ENCODE assay signal across 23 mouse cellular contexts in genomic region chr16:38774964-38775746, GRCm38 (mm10). TPM values are rescaled to one million over a fixed set of nuclear protein-coding genes. Genes with fewer than 3 reads are reported as not detected.
A peak's percentile ranks its signal among the peaks of the same experiment; 100 is the strongest.
DNase-seq lines count a peak whose midpoint lies in the region; ATAC-seq lines count a peak whose summit lies in the region.
"Had no signal": no experiment of that assay in that cellular context is flagged by ENCODE, and none has a peak within 500 bp of the region (broad histone marks: within the 10 kb centered on the region; RNA-seq: fewer than 3 reads in every experiment).

No protein-coding gene starts in this region.

- no peak overlapping the region for H3K9ac ChIP-seq in intestine, embryonic 14.5 days (ENCODE audit: low read length)
- H3K9ac ChIP-seq in intestine, embryonic 16.5 days (ENCODE audit: low read depth, low read length) = no peak overlapping the region
- no peak overlapping the region for H3K9ac ChIP-seq in lung, embryonic 16.5 days (ENCODE audit: low read length)
- H3K9ac ChIP-seq in midbrain, embryonic 14.5 days (replicated peaks; ENCODE audit: low read length) = no peak overlapping the region
- H3K9ac ChIP-seq: embryonic facial prominence, embryonic 13.5 days; forebrain, embryonic 12.5 days; heart, embryonic 15.5 days had no signal

- DNase-seq in intestine, embryonic 14.5 days (ENCODE audit: low spot score) = no peak
- DNase-seq in lung, postnatal 25 days (ENCODE audit: low spot score) = peak; percentile 61
- no peak for DNase-seq in left cerebral cortex, adult 9 months (ENCODE audit: low spot score in 2 of 2)
- no peak for DNase-seq in cerebellum, adult 11 months
- no peak for DNase-seq in midbrain, embryonic 14.5 days
- no peak for DNase-seq in spleen, postnatal 14 days (ENCODE audit: low spot score in 2 of 2)
- DNase-seq: adrenal gland, postnatal 14 days; cerebellum, adult 18-20 months; cerebellum, adult 9-11 months; cerebellum, postnatal 36 days; gastrocnemius, postnatal 10 days; heart, adult 2 months; heart, postnatal 14 days had no signal

- WGBS in intestine, embryonic 14.5 days = 57% methylated on average over 7 of the region's 7 CpGs
- WGBS in intestine, embryonic 16.5 days = 48% methylated on average over 7 of the region's 7 CpGs
- WGBS in lung, embryonic 16.5 days = 41% methylated on average over 7 of the region's 7 CpGs
- WGBS in midbrain, embryonic 14.5 days = 61% methylated on average over 7 of the region's 7 CpGs

- peaks cover 8% of the 10 kb centered on the region; the same call in 1 of the 2 replicates for H3K4me1 ChIP-seq in intestine, embryonic 14.5 days (replicated peaks; ENCODE audit: control insufficient read depth, insufficient read depth, low read length)
- peaks cover 18% of the 10 kb centered on the region for H3K4me1 ChIP-seq in intestine, embryonic 16.5 days (ENCODE audit: control insufficient read depth, insufficient read depth, low read length)
- peaks cover 11% of the 10 kb centered on the region; the same call in 1 of the 2 replicates for H3K4me1 ChIP-seq in lung, embryonic 16.5 days (replicated peaks; ENCODE audit: control insufficient read depth, insufficient read depth, low read length)
- H3K4me1 ChIP-seq in midbrain, embryonic 14.5 days (ENCODE audit: control insufficient read depth, insufficient read depth, low read length) = no peaks in the 10 kb centered on the region
- H3K4me1 ChIP-seq: embryonic facial prominence, embryonic 13.5 days; heart, embryonic 15.5 days had no signal

- ATAC-seq in intestine, embryonic 14.5 days (replicated peaks; ENCODE audit: low FRiP score, low TSS enrichment, low read depth) = peak; percentile 63
- peak; percentile 88 for ATAC-seq in intestine, embryonic 16.5 days
- ATAC-seq in lung, embryonic 16.5 days (ENCODE audit: low read depth) = peak; percentile 93
- no peak for ATAC-seq in midbrain, embryonic 14.5 days (ENCODE audit: low FRiP score, low TSS enrichment)
- ATAC-seq: activated CD4-positive, CD25-positive, alpha-beta regulatory T cell, adult 4 months; forebrain, embryonic 16.5 days; Patski had no signal

- H3K4me3 ChIP-seq in intestine, embryonic 14.5 days (ENCODE audit: low read depth, low read length) = no peak overlapping the region
- H3K4me3 ChIP-seq in intestine, embryonic 16.5 days (ENCODE audit: low read length) = no peak overlapping the region
- H3K4me3 ChIP-seq in lung, embryonic 16.5 days (ENCODE audit: low read length) = no peak overlapping the region
- no peak overlapping the region for H3K4me3 ChIP-seq in midbrain, embryonic 14.5 days (replicated peaks; ENCODE audit: low read depth, low read length)
- H3K4me3 ChIP-seq: embryonic facial prominence, embryonic 13.5 days; forebrain, embryonic 12.5 days; heart, adult 2 months; heart, embryonic 15.5 days had no signal

- no peak overlapping the region for H3K4me2 ChIP-seq in intestine, embryonic 14.5 days (ENCODE audit: low read length)
- H3K4me2 ChIP-seq in intestine, embryonic 16.5 days (ENCODE audit: low read depth, low read length) = no peak overlapping the region
- no peak overlapping the region for H3K4me2 ChIP-seq in lung, embryonic 16.5 days (ENCODE audit: low read depth, low read length)
- no peak overlapping the region for H3K4me2 ChIP-seq in midbrain, embryonic 14.5 days (ENCODE audit: low read length)
- H3K4me2 ChIP-seq: embryonic facial prominence, embryonic 13.5 days; forebrain, embryonic 12.5 days; heart, embryonic 11.5 days; heart, embryonic 15.5 days had no signal

- no peaks in the 10 kb centered on the region for H3K9me3 ChIP-seq in intestine, embryonic 14.5 days (ENCODE audit: control insufficient read depth, low read length)
- no peaks in the 10 kb centered on the region for H3K9me3 ChIP-seq in intestine, embryonic 16.5 days (ENCODE audit: control insufficient read depth, low read length)
- no peaks in the 10 kb centered on the region for H3K9me3 ChIP-seq in lung, embryonic 16.5 days (ENCODE audit: control insufficient read depth, low read length)
- no peaks in the 10 kb centered on the region for H3K9me3 ChIP-seq in midbrain, embryonic 14.5 days (ENCODE audit: control insufficient read depth, low read length)
- H3K9me3 ChIP-seq: embryonic facial prominence, embryonic 13.5 days; forebrain, embryonic 12.5 days; heart, embryonic 15.5 days had no signal

- H3K27ac ChIP-seq in intestine, embryonic 14.5 days (ENCODE audit: low read depth) = no peak overlapping the region
- peak overlapping the region; percentile 47 for H3K27ac ChIP-seq in intestine, embryonic 16.5 days (ENCODE audit: low read length)
- peak overlapping the region; percentile 60 for H3K27ac ChIP-seq in lung, embryonic 16.5 days (ENCODE audit: low read length)
- no peak overlapping the region for H3K27ac ChIP-seq in midbrain, embryonic 14.5 days (replicated peaks; ENCODE audit: low read depth, low read length)
- H3K27ac ChIP-seq: embryonic facial prominence, embryonic 13.5 days; forebrain, embryonic 12.5 days; heart, adult 2 months; heart, embryonic 15.5 days had no signal

- H3K36me3 ChIP-seq in intestine, embryonic 14.5 days (ENCODE audit: control insufficient read depth, insufficient read depth, low read length) = no peaks in the 10 kb centered on the region
- H3K36me3 ChIP-seq in intestine, embryonic 16.5 days (ENCODE audit: control insufficient read depth, insufficient read depth, low read length) = no peaks in the 10 kb centered on the region
- H3K36me3 ChIP-seq in lung, embryonic 16.5 days (ENCODE audit: control insufficient read depth, insufficient read depth, low read length) = no peaks in the 10 kb centered on the region
- no peaks in the 10 kb centered on the region for H3K36me3 ChIP-seq in midbrain, embryonic 14.5 days (ENCODE audit: control insufficient read depth, insufficient read depth, low read length)
- H3K36me3 ChIP-seq: embryonic facial prominence, embryonic 13.5 days; forebrain, embryonic 12.5 days; heart, embryonic 15.5 days had no signal

- no peaks in the 10 kb centered on the region for H3K27me3 ChIP-seq in intestine, embryonic 14.5 days (replicated peaks; ENCODE audit: control insufficient read depth, insufficient read depth, low read length)
- no peaks in the 10 kb centered on the region for H3K27me3 ChIP-seq in intestine, embryonic 16.5 days (replicated peaks; ENCODE audit: control insufficient read depth, insufficient read depth, low read length)
- H3K27me3 ChIP-seq in lung, embryonic 16.5 days (ENCODE audit: control insufficient read depth, insufficient read depth, low read depth, low read length) = no peaks in the 10 kb centered on the region
- H3K27me3 ChIP-seq in midbrain, embryonic 14.5 days (ENCODE audit: control insufficient read depth, insufficient read depth, low read length) = no peaks in the 10 kb centered on the region
- H3K27me3 ChIP-seq: embryonic facial prominence, embryonic 13.5 days; forebrain, embryonic 12.5 days; heart, embryonic 15.5 days; Patski had no signal

RNA-seq across cellular contexts. Expression of gene Upk1b, which starts 25.0 kb away (rescaled TPM):
- 26.6 and 30.7 TPM in 2 replicates for polyA plus RNA-seq in intestine, embryonic 14.5 days (2014; fragmentation: Nextera tagmentation; extraction: Ambion mirVana)
- polyA plus RNA-seq in intestine, embryonic 16.5 days (2015; fragmentation: Nextera tagmentation; extraction: Ambion mirVana) = 12.0 and 13.6 TPM in 2 replicates
- 14.8 and 20.6 TPM in 2 replicates for polyA plus RNA-seq in lung, embryonic 16.5 days (2015; fragmentation: Nextera tagmentation; extraction: Ambion mirVana)
- polyA plus RNA-seq in midbrain, embryonic 14.5 days (2014; fragmentation: Nextera tagmentation; extraction: Ambion mirVana) = 0.36 TPM in 1 of 2 replicates, not detected in the other
- polyA plus RNA-seq: activated CD4-positive, CD25-positive, alpha-beta regulatory T cell, adult 4 months; Patski had no signal

RNA-seq across cellular contexts. Expression of gene B4galt4, which starts 33.1 kb away (rescaled TPM):
- polyA plus RNA-seq in intestine, embryonic 14.5 days (2014; fragmentation: Nextera tagmentation; extraction: Ambion mirVana) = 30.6 and 34.4 TPM in 2 replicates
- polyA plus RNA-seq in intestine, embryonic 16.5 days (2015; fragmentation: Nextera tagmentation; extraction: Ambion mirVana) = 21.7 and 22.0 TPM in 2 replicates
- polyA plus RNA-seq in lung, embryonic 16.5 days (2015; fragmentation: Nextera tagmentation; extraction: Ambion mirVana) = 34.7 and 38.1 TPM in 2 replicates
- 29.6 and 31.9 TPM in 2 replicates for polyA plus RNA-seq in midbrain, embryonic 14.5 days (2014; fragmentation: Nextera tagmentation; extraction: Ambion mirVana)

RNA-seq across cellular contexts. Expression of gene 4930435E12Rik, which starts 53.4 kb away (rescaled TPM):
- polyA plus RNA-seq in intestine, embryonic 14.5 days (2014; fragmentation: Nextera tagmentation; extraction: Ambion mirVana) = not detected in 2 replicates
- not detected in 2 replicates for polyA plus RNA-seq in intestine, embryonic 16.5 days (2015; fragmentation: Nextera tagmentation; extraction: Ambion mirVana)
- not detected in 2 replicates for polyA plus RNA-seq in lung, embryonic 16.5 days (2015; fragmentation: Nextera tagmentation; extraction: Ambion mirVana)
- not detected in 2 replicates for polyA plus RNA-seq in midbrain, embryonic 14.5 days (2014; fragmentation: Nextera tagmentation; extraction: Ambion mirVana)
- polyA plus RNA-seq: activated CD4-positive, CD25-positive, alpha-beta regulatory T cell, adult 4 months; embryonic facial prominence, embryonic 13.5 days; forebrain, embryonic 12.5 days; forebrain, embryonic 16.5 days; frontal cortex, adult 2 months; heart, adult 2 months; heart, embryonic 11.5 days; heart, embryonic 15.5 days; Patski had no signal

Comparison
In these comparisons a context has a peak if more than half of its experiments do, and no peak if none do; other contexts are left out.
1. H3K27ac ChIP-seq: peak in intestine, embryonic 16.5 days (single experiment) and lung, embryonic 16.5 days (single experiment); none in intestine, embryonic 14.5 days (single experiment) and midbrain, embryonic 14.5 days (single experiment).